Mouse (Mus musculus): ENCODE data around the gene Ggnbp2. TPM values are rescaled to one million over a fixed set of nuclear protein-coding genes. Genes with fewer than 3 reads are reported as not detected.

Gene Ggnbp2
- polyA plus RNA-seq, 1 experiment from 2014 or later, result 68.1 TPM

Small RNAs within 50 kb of the gene (microRNA-seq; reads per million reads assigned to microRNA genes)
- gene Gm23564, result not detected

Other genes with a start within 250 kb of the Ggnbp2 start
- gene Mrm1, start 51.3 kb downstream of the Ggnbp2 start, polyA plus RNA-seq (2015; fragmentation: Nextera tagmentation; extraction: Ambion mirVana), result 10.0 and 13.7 TPM in 2 replicates
- gene Dhrs11, start 41.8 kb downstream of the Ggnbp2 start, polyA plus RNA-seq (2015; fragmentation: Nextera tagmentation; extraction: Ambion mirVana), result 11.6 and 15.7 TPM in 2 replicates
- 11.1 and 12.3 TPM in 2 replicates for gene Myo19, start 9.3 kb upstream of the Ggnbp2 start, polyA plus RNA-seq (2015; fragmentation: Nextera tagmentation; extraction: Ambion mirVana)
- 3.7 and 4.9 TPM in 2 replicates for gene Pigw, start 9.5 kb upstream of the Ggnbp2 start, polyA plus RNA-seq (2015; fragmentation: Nextera tagmentation; extraction: Ambion mirVana)
- 60.0 and 65.0 TPM in 2 replicates for gene Znhit3, start 45.5 kb upstream of the Ggnbp2 start, polyA plus RNA-seq (2015; fragmentation: Nextera tagmentation; extraction: Ambion mirVana)
- 66.2 and 71.2 TPM in 2 replicates for gene Car4, start 87.0 kb upstream of the Ggnbp2 start, polyA plus RNA-seq (2015; fragmentation: Nextera tagmentation; extraction: Ambion mirVana)

Measured in kidney, embryonic 15.5 days (tissue).